Mouse (Mus musculus) liver, embryonic 14.5 days (tissue): ENCODE measurements at regions not wholly inside any gene's neighbourhood (a gene's known extent, or its start where the extent isn't known, plus 50 kb on each side); places are given as distances from the start of the nearest gene placed in this dataset.

Source experiments
- ATAC-seq: fragments of 200-750 bp; cut with Nextera tagmentation; 2 replicates; pipeline ENCODE4 v1.8.0; 2017; ENCODE audit warnings: moderate number of reproducible peaks, mild to moderate bottlenecking, moderate library complexity; ENCODE audit not compliant: insufficient read depth
- DNase-seq, 3 experiments: peaks; one replicate each; pipeline ENCODE4 v3.0.0-alpha.2; 2012 to 2013; ENCODE audit warnings: low read depth in 3 of 3, low spot score in 3 of 3
- H3K27ac ChIP-seq: fragments of 300-500 bp; sonication (generic); 2 replicates; pipeline ENCODE4 v1.5.1; 2014; ENCODE audit warnings: moderate library complexity, mild to moderate bottlenecking, control low read depth, inconsistent platforms
- H3K27me3 ChIP-seq: fragments of 300-500 bp; sonication (generic); 2 replicates; pipeline ENCODE4 v1.6.1; 2014; ENCODE audit warnings: mild to moderate bottlenecking, low read length, moderate library complexity; ENCODE audit not compliant: control insufficient read depth, insufficient read depth
- H3K36me3 ChIP-seq: fragments of 300-500 bp; sonication (generic); replicated peaks from 2 replicates; pipeline ENCODE4 v1.6.1; 2014; ENCODE audit warnings: low read depth; ENCODE audit not compliant: control insufficient read depth, insufficient read depth
- H3K4me1 ChIP-seq, 2 experiments: fragments of 200-500 bp in 1 of 2; fragments of 300-500 bp in 1 of 2; sonication (generic) in 1 of 2; replicated peaks; 2 replicates each; pipeline ENCODE4 v1.6.1; 2012 to 2014; ENCODE audit warnings: antibody characterized with exemption in 1 of 2, inconsistent platforms in 1 of 2, low read length in 1 of 2; ENCODE audit not compliant: control insufficient read depth in 2 of 2, insufficient read depth in 2 of 2
- H3K4me2 ChIP-seq: fragments of 300-500 bp; sonication (generic); 2 replicates; pipeline ENCODE4 v1.6.1; 2014; ENCODE audit warnings: low read depth, mild to moderate bottlenecking, control low read depth, moderate library complexity
- H3K4me3 ChIP-seq, 2 experiments: fragments of 200-500 bp in 1 of 2; fragments of 300-500 bp in 1 of 2; sonication (generic) in 1 of 2; 2 replicates each; pipeline ENCODE4 v1.5.1; 2012 to 2014; ENCODE audit warnings: low read depth in 2 of 2, low read length in 2 of 2, mild to moderate bottlenecking in 2 of 2, control low read depth in 1 of 2, inconsistent platforms in 1 of 2, moderate library complexity in 1 of 2; ENCODE audit not compliant: insufficient read depth in 1 of 2
- H3K9ac ChIP-seq: fragments of 300-500 bp; sonication (generic); replicated peaks from 2 replicates; pipeline ENCODE4 v1.6.1; 2014; ENCODE audit warnings: mild to moderate bottlenecking, control low read depth, moderate library complexity
- H3K9me3 ChIP-seq: fragments of 300-500 bp; sonication (generic); 2 replicates; pipeline ENCODE4 v1.6.1; 2016; ENCODE audit warnings: low read length, mixed read lengths; ENCODE audit not compliant: control insufficient read depth
- CTCF ChIP-seq: IDR thresholded peaks from 2 replicates; pipeline ENCODE4 v1.5.1; 2016; ENCODE audit warnings: antibody characterized with exemption, low read depth, control low read depth
- EP300 ChIP-seq: IDR thresholded peaks from 2 replicates; pipeline ENCODE4 v1.6.1; 2016; ENCODE audit warnings: antibody characterized with exemption, low read depth
- WGBS: fragments of 180-500 bp; shearing (Covaris S2); extraction: QIAGEN DNeasy Blood & Tissue Kit; methylation state at CpG from one replicate; pipeline ENCODE4 v1.1.7; 2014; ENCODE audit not compliant: insufficient replicate concordance; 5-methylcytosine and 5-hydroxymethylcytosine counted together

- ATAC-seq (no peak), DNase-seq (no peak)
- Histone ChIP-seq H3K4me1 (no peaks in the 10 kb centered on the region), H3K4me3 (no peak overlapping the region), H3K9me3 (no peaks in the 10 kb centered on the region), H3K4me2 (no peak overlapping the region), H3K36me3 (no peaks in the 10 kb centered on the region), H3K27me3 (no peaks in the 10 kb centered on the region), H3K9ac (no peak overlapping the region), H3K27ac (no peak overlapping the region)
- WGBS: 56% methylated on average over 2 of the region's 2 CpGs
- TF ChIP-seq CTCF: no peak
- no peak for TF ChIP-seq EP300
Measured at GRCm38 (mm10) chr5:126117291-126117690, 585.7 kb downstream of the Tmem132b start.

GRCm38 (mm10) chr5:126117906-126118521, 586.4 kb downstream of the Tmem132b start:
- H3K4me3 ChIP-seq: no peak overlapping the region
- no peak for TF ChIP-seq CTCF
- TF ChIP-seq EP300: no peak
- H3K27me3 ChIP-seq: no peaks in the 10 kb centered on the region
- DNase-seq (no peak), ATAC-seq (no peak)
- H3K9me3 ChIP-seq: no peaks in the 10 kb centered on the region
- no peak overlapping the region for H3K9ac ChIP-seq
- no peaks in the 10 kb centered on the region for H3K36me3 ChIP-seq
- H3K4me1 ChIP-seq: no peaks in the 10 kb centered on the region
- H3K4me2 ChIP-seq: no peak overlapping the region
- 23% methylated on average over 5 of the region's 5 CpGs for WGBS
- H3K27ac ChIP-seq: no peak overlapping the region

GRCm38 (mm10) chr5:126118731-126119130, 587.2 kb downstream of the Tmem132b start:
- WGBS: 52% methylated on average over 3 of the region's 3 CpGs
- H3K27me3 ChIP-seq: no peaks in the 10 kb centered on the region
- TF ChIP-seq CTCF: no peak
- TF ChIP-seq EP300: no peak
- H3K9me3 ChIP-seq: no peaks in the 10 kb centered on the region
- no peak for DNase-seq
- no peak overlapping the region for H3K4me3 ChIP-seq
- H3K4me2 ChIP-seq: no peak overlapping the region
- H3K9ac ChIP-seq: no peak overlapping the region
- H3K27ac ChIP-seq: no peak overlapping the region
- no peaks in the 10 kb centered on the region for H3K4me1 ChIP-seq
- no peaks in the 10 kb centered on the region for H3K36me3 ChIP-seq
- no peak for ATAC-seq

- no peak for TF ChIP-seq CTCF
Measured at GRCm38 (mm10) chr5:126123216-126123615, 591.6 kb downstream of the Tmem132b start.

GRCm38 (mm10) chr5:126127486-126127885, 595.9 kb downstream of the Tmem132b start:
- Histone ChIP-seq H3K9me3 (no peaks in the 10 kb centered on the region), H3K4me1 (no peaks in the 10 kb centered on the region), H3K36me3 (no peaks in the 10 kb centered on the region), H3K4me2 (no peak overlapping the region), H3K9ac (no peak overlapping the region), H3K27ac (no peak overlapping the region), H3K4me3 (no peak overlapping the region), H3K27me3 (no peaks in the 10 kb centered on the region)
- DNase-seq (no peak), ATAC-seq (no peak)
- TF ChIP-seq EP300: no peak
- no peak for TF ChIP-seq CTCF
- WGBS: 63% methylated on average over 6 of the region's 6 CpGs

More at GRCm38 (mm10) chr5:126123216-126123615, 591.6 kb downstream of the Tmem132b start:
- no peaks in the 10 kb centered on the region for H3K9me3 ChIP-seq
- no peak for ATAC-seq
- no peak overlapping the region for H3K9ac ChIP-seq
- H3K4me2 ChIP-seq: no peak overlapping the region
- no peak overlapping the region for H3K4me3 ChIP-seq
- H3K27ac ChIP-seq: no peak overlapping the region
- DNase-seq: no peak
- H3K27me3 ChIP-seq: no peaks in the 10 kb centered on the region
- no peaks in the 10 kb centered on the region for H3K36me3 ChIP-seq
- 60% methylated on average over 9 of the region's 9 CpGs for WGBS
- no peaks in the 10 kb centered on the region for H3K4me1 ChIP-seq
